Mouse (Mus musculus) megakaryocyte, embryonic 14.5 days (primary cell): ENCODE data around the gene Sprr1b.

Experiments
- FLI1 ChIP-seq: IDR thresholded peaks from 2 replicates; pipeline ENCODE4 v1.6.1; 2012; ENCODE audit warnings: low read length, inconsistent platforms, mixed read lengths
- GATA1 ChIP-seq: IDR thresholded peaks from 3 replicates; pipeline ENCODE4 v1.6.1; 2012; ENCODE audit warnings: mixed read lengths, low read length, inconsistent platforms, borderline replicate concordance

DNA sequence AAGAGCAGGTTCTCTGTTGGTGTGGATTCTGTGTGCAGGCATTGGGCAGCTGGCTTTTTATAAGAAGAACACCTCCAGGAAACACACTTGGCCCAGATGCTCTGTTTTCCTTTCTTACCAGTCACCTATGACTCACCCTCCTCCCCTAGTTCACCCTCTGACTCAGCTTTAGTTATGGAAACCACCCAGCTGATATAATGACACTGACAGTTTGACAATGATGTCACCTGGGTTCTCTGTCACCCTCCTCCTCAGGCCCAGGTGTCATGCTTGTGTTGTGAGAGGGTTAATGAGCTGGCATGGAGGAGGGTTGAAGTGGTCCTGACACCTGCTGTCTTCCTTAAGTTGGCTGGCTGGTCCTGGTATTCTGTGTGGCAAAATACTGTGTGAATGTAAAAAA lies 47.3 kb upstream of the Sprr1b start, which contains the start of gene Sprr1a:
- no peak for TF ChIP-seq GATA1
- TF ChIP-seq FLI1: no peak
